In the genomic region with DNA sequence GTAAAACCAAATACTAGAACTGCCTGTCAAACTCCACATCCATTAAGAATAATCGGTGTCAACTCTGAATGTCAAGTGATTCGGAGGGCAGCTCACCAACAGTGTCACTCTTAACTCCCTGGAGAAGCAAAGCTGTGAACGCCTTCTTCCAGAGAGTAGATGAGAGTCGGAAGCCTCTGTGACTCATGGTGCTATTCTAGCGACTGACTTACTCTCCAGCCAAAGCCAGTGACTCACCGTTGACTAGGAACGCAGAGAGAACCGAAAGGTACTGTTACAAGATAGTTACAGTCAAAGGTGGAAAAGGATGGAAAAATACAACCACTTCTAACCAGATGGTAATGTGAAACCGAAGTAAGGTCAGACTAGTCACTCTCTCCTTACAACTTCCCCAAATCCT, we compare ENCODE assay signal across 10 mouse cellular contexts.
A peak's percentile ranks its signal among the peaks of the same experiment; 100 is the strongest.
DNase-seq lines count a peak whose midpoint lies in the region; TF ChIP-seq lines count a peak whose summit lies in the region.
"Had no signal": no experiment of that assay in that cellular context is flagged by ENCODE, and none has a peak within 500 bp of the region (broad histone marks: within the 10 kb centered on the region; RNA-seq: fewer than 3 reads in every experiment).

No protein-coding gene starts in this region.

- H3K27me3 ChIP-seq in C2C12 (ENCODE audit: control insufficient read depth, insufficient read depth, insufficient read length), result no peaks in the 10 kb centered on the region

- DNase-seq in frontal cortex, adult 2 months (ENCODE audit: extremely low spot score in 1 of 2, low spot score in 1 of 2), result peak; percentile 42 to 79
- DNase-seq in frontal cortex, postnatal 25 days (ENCODE audit: low spot score in 2 of 2), result no peak
- peak; percentile 48 for DNase-seq in adipocyte (ENCODE audit: low spot score)
- DNase-seq in left cerebral cortex, postnatal 14 days (ENCODE audit: low spot score in 2 of 2), result peak; percentile 32 to 41
- DNase-seq in kidney, adult 11 months, result no peak
- no peak for DNase-seq in testis, postnatal 14 days (ENCODE audit: low spot score)
- DNase-seq in retina, embryonic 14.5 days (ENCODE audit: low spot score), result no peak
- DNase-seq: retina, postnatal 1 day; thymus, postnatal 4 days had no signal

- H3ac ChIP-seq in C2C12 (ENCODE audit: control insufficient read depth, insufficient read length, low read depth), result no peak overlapping the region

- peaks cover 35% of the 10 kb centered on the region for H3K79me2 ChIP-seq in C2C12 (ENCODE audit: control insufficient read depth, insufficient read depth)

- H3K4me3 ChIP-seq in C2C12 (ENCODE audit: insufficient read depth, poor library complexity, severe bottlenecking), result no peak overlapping the region

- no peak for TF ChIP-seq CTCF in C2C12 (IDR thresholded peaks at IDR 0.05; ENCODE audit: control insufficient read depth, insufficient read depth, insufficient read length)

- H3K36me3 ChIP-seq in C2C12 (ENCODE audit: control insufficient read depth, insufficient read depth), result no peaks in the 10 kb centered on the region

- peaks cover 13% of the 10 kb centered on the region for H3K79me3 ChIP-seq in C2C12 (ENCODE audit: low read depth)

- intact Hi-C loops in left cerebral cortex, postnatal 14 days (cut with DNase I), result no loop called here

TF ChIP-seq in C2C12, 6 proteins besides CTCF, POLR2A, EP300 and RAD21:
- TF ChIP-seq FOSL1 (IDR thresholded peaks at IDR 0.05; ENCODE audit: insufficient read depth, low read length, poor library complexity, severe bottlenecking) (peak; percentile 83), MYOG (IDR thresholded peaks at IDR 0.05; ENCODE audit: control insufficient read depth, extremely low read depth, insufficient read length) (no peak), MAX (IDR thresholded peaks at IDR 0.05) (peak; percentile 15), MYOD1 (IDR thresholded peaks at IDR 0.05; ENCODE audit: control insufficient read depth, insufficient read length, low read depth) (no peak), CEBPB (IDR thresholded peaks at IDR 0.05; ENCODE audit: low read depth) (no peak)

Comparison
In these comparisons a context has a peak if more than half of its experiments do, and no peak if none do; other contexts are left out.
1. DNase-seq: peak in frontal cortex, adult 2 months (2 of 2), adipocyte (single experiment) and left cerebral cortex, postnatal 14 days (2 of 2); none in frontal cortex, postnatal 25 days (0 of 2), kidney, adult 11 months (single experiment), testis, postnatal 14 days (single experiment) and retina, embryonic 14.5 days (single experiment).